In the genomic region with DNA sequence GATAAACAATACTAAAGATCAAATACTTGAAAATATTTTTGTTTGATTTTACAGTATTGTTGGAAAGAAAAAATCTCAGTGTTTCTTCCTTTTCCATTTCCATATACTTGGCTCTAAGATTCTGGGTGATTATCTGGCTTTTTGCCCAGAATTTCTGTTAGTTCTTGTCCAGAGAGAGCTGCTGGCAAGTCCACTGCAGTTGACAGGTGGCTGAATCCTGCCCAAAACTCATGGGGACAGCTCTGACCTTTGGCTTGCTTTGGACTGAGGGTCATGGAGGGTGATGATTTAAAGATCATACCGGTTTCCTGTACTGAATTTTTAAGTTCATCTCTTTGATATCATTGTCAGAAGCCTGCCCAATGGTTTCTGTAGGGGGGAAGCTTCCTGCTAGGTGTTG, we compare ENCODE assay signal across 20 mouse cellular contexts. TPM values are rescaled to one million over a fixed set of nuclear protein-coding genes. Genes with fewer than 3 reads are reported as not detected.
DNase-seq lines count a peak whose midpoint lies in the region; ATAC-seq lines count a peak whose summit lies in the region.
"Had no signal": no experiment of that assay in that cellular context is flagged by ENCODE, and none has a peak within 500 bp of the region (broad histone marks: within the 10 kb centered on the region; RNA-seq: fewer than 3 reads in every experiment).

No protein-coding gene starts in this region.

- H3K4me1 ChIP-seq in heart, embryonic 12.5 days (replicated peaks), result no peaks in the 10 kb centered on the region
- H3K4me1 ChIP-seq: hindbrain, embryonic 15.5 days; limb, embryonic 13.5 days; midbrain, embryonic 12.5 days; neural tube, embryonic 15.5 days had no signal

- ATAC-seq in heart, embryonic 12.5 days (ENCODE audit: insufficient number of reproducible peaks, low FRiP score), result no peak

- peak; percentile 73 to 83 for DNase-seq in cerebellum, postnatal 14 days
- DNase-seq in cerebellum, adult 9-11 months, result no peak
- peak; percentile 3 to 23 for DNase-seq in heart, postnatal 14 days
- DNase-seq in left cerebral cortex, postnatal 4 days, result peak; percentile 45
- DNase-seq in left cerebral cortex, postnatal 14 days (ENCODE audit: low spot score in 2 of 2), result no peak
- DNase-seq in adrenal gland, postnatal 25 days, result peak; percentile 10
- no peak for DNase-seq in spleen, adult 18-20 months
- DNase-seq: gastrocnemius, postnatal 10 days; layer of hippocampus, adult 9-11 months; right cerebral cortex, postnatal 25 days; thymus, postnatal 25 days had no signal

- H3K4me2 ChIP-seq in heart, embryonic 12.5 days, result no peak overlapping the region
- H3K4me2 ChIP-seq: hindbrain, embryonic 15.5 days; limb, embryonic 13.5 days; midbrain, embryonic 12.5 days; neural tube, embryonic 15.5 days had no signal

- no peak overlapping the region for H3K9ac ChIP-seq in heart, embryonic 12.5 days
- H3K9ac ChIP-seq: hindbrain, embryonic 15.5 days; limb, embryonic 13.5 days; midbrain, embryonic 12.5 days; neural tube, embryonic 15.5 days had no signal

- no peaks in the 10 kb centered on the region for H3K27me3 ChIP-seq in heart, embryonic 12.5 days (replicated peaks)
- H3K27me3 ChIP-seq: hindbrain, embryonic 15.5 days; limb, embryonic 13.5 days; midbrain, embryonic 12.5 days; neural tube, embryonic 15.5 days had no signal

- no peaks in the 10 kb centered on the region for H3K9me3 ChIP-seq in heart, embryonic 12.5 days (replicated peaks)
- H3K9me3 ChIP-seq: hindbrain, embryonic 15.5 days; limb, embryonic 13.5 days; midbrain, embryonic 12.5 days; neural tube, embryonic 15.5 days had no signal

- no peak overlapping the region for H3K27ac ChIP-seq in heart, embryonic 12.5 days (ENCODE audit: poor library complexity, severe bottlenecking)
- H3K27ac ChIP-seq: hindbrain, embryonic 15.5 days; limb, embryonic 13.5 days; midbrain, embryonic 12.5 days; neural tube, embryonic 15.5 days had no signal

- H3K4me3 ChIP-seq in heart, embryonic 12.5 days, result no peak overlapping the region
- H3K4me3 ChIP-seq: hindbrain, embryonic 15.5 days; limb, embryonic 13.5 days; midbrain, embryonic 12.5 days; myocyte; neural tube, embryonic 15.5 days had no signal

- intact Hi-C loops in heart, postnatal 14 days (cut with DNase I), result no loop called here
- intact Hi-C loops in left cerebral cortex, postnatal 4 days (cut with DNase I), result no loop called here
- intact Hi-C loops in left cerebral cortex, postnatal 14 days (cut with DNase I), result no loop called here

- no peaks in the 10 kb centered on the region for H3K36me3 ChIP-seq in heart, embryonic 12.5 days
- H3K36me3 ChIP-seq: hindbrain, embryonic 15.5 days; limb, embryonic 13.5 days; midbrain, embryonic 12.5 days; neural tube, embryonic 15.5 days had no signal

- whole genome bisulfite sequencing in heart, embryonic 12.5 days, result 31% methylated on average over 1 of the region's 1 CpGs

RNA-seq across cellular contexts. Expression of gene Grm5, which starts 18.7 kb away (rescaled TPM):
- total RNA-seq in heart, postnatal 14 days (2021), result not detected
- not detected in 2 replicates for polyA plus RNA-seq in heart, embryonic 12.5 days (2016; fragmentation: Nextera tagmentation; extraction: Ambion mirVana)
- total RNA-seq in left cerebral cortex, postnatal 4 days (2021), result 100 to 1,000 TPM; 193 to 205 TPM
- 100 to 1,000 TPM; 196 to 198 TPM for total RNA-seq in left cerebral cortex, postnatal 14 days (2021)
- not detected in 2 replicates for total RNA-seq in adrenal gland, postnatal 25 days (2021)
- polyA plus RNA-seq: C2C12; heart, embryonic 16.5 days; liver, embryonic 16.5 days; myocyte had no signal

Comparison
In these comparisons a context has a peak if more than half of its experiments do, and no peak if none do; other contexts are left out.
1. DNase-seq: peak in cerebellum, postnatal 14 days (2 of 2), heart, postnatal 14 days (2 of 2), left cerebral cortex, postnatal 4 days (single experiment) and adrenal gland, postnatal 25 days (single experiment); none in cerebellum, adult 9-11 months (single experiment), left cerebral cortex, postnatal 14 days (0 of 2) and spleen, adult 18-20 months (0 of 2).
2. RNA of gene Grm5, which starts 18.7 kb away (total RNA-seq): 193 to 205 TPM in left cerebral cortex, postnatal 4 days and 196 to 198 TPM in left cerebral cortex, postnatal 14 days; not detected in heart, postnatal 14 days and not detected in adrenal gland, postnatal 25 days; every median in the first group is over 100 times any median in the second.